ENCODE assay signal across 8 mouse cellular contexts in genomic region chr2:32966689-32967631, GRCm38 (mm10). TPM values are rescaled to one million over a fixed set of nuclear protein-coding genes. Genes with fewer than 3 reads are reported as not detected.
DNase-seq lines count a peak whose midpoint lies in the region; ATAC-seq and TF ChIP-seq lines count a peak whose summit lies in the region.

No protein-coding gene starts in this region.

- peaks cover 26% of the 10 kb centered on the region for H3K36me3 ChIP-seq in embryonic facial prominence, embryonic 13.5 days
- no peaks in the 10 kb centered on the region for H3K36me3 ChIP-seq in kidney, adult 2 months (ENCODE audit: control insufficient read depth, insufficient read depth, low read length)
- H3K36me3 ChIP-seq in limb, embryonic 14.5 days (ENCODE audit: control insufficient read depth, insufficient read depth, low read length), result peaks cover 28% of the 10 kb centered on the region
- peaks cover 12% of the 10 kb centered on the region; the same call in 1 of the 2 replicates for H3K36me3 ChIP-seq in midbrain, embryonic 16.5 days (ENCODE audit: control insufficient read depth, insufficient read depth, low read length)
- H3K36me3 ChIP-seq in spleen, adult 2 months (ENCODE audit: control insufficient read depth, insufficient read depth, low read length), result peaks cover 16% of the 10 kb centered on the region

- H3K9me3 ChIP-seq in embryonic facial prominence, embryonic 13.5 days, result no peaks in the 10 kb centered on the region
- H3K9me3 ChIP-seq in limb, embryonic 14.5 days (ENCODE audit: control insufficient read depth, low read length), result no peaks in the 10 kb centered on the region
- no peaks in the 10 kb centered on the region for H3K9me3 ChIP-seq in midbrain, embryonic 16.5 days (replicated peaks; ENCODE audit: control insufficient read depth, low read length, poor library complexity, severe bottlenecking)

- peak overlapping the region; percentile 85 for H3K9ac ChIP-seq in embryonic facial prominence, embryonic 13.5 days
- H3K9ac ChIP-seq in limb, embryonic 14.5 days (ENCODE audit: low read depth, low read length, severe bottlenecking), result peak overlapping the region; percentile 78
- H3K9ac ChIP-seq in midbrain, embryonic 16.5 days (ENCODE audit: low read depth, low read length), result peak overlapping the region; percentile 79

- peak; percentile 95 for TF ChIP-seq POLR2A in kidney, adult 2 months (IDR thresholded peaks at IDR 0.05; ENCODE audit: low read depth, low read length)
- TF ChIP-seq POLR2A in limb, embryonic 14.5 days (IDR thresholded peaks at IDR 0.05; ENCODE audit: borderline replicate concordance, extremely low read depth, insufficient read depth, insufficient read length), result peak; percentile 52; the same call in 1 of the 2 replicates
- peak; percentile 73; the same call in 1 of the 2 replicates for TF ChIP-seq POLR2A in spleen, adult 2 months (IDR thresholded peaks at IDR 0.05; ENCODE audit: low read depth, low read length)

- H3K27ac ChIP-seq in embryonic facial prominence, embryonic 13.5 days, result peak overlapping the region; percentile 96
- H3K27ac ChIP-seq in kidney, adult 2 months (ENCODE audit: insufficient read depth, low read depth, low read length), result peak overlapping the region; percentile 97
- H3K27ac ChIP-seq in limb, embryonic 14.5 days (replicated peaks; ENCODE audit: low read depth, low read length), result peak overlapping the region; percentile 96
- H3K27ac ChIP-seq in midbrain, embryonic 16.5 days (ENCODE audit: low read length), result peak overlapping the region; percentile 94
- H3K27ac ChIP-seq in spleen, adult 2 months (ENCODE audit: insufficient read depth, low read length), result peak overlapping the region; percentile 90

- H3K4me1 ChIP-seq in embryonic facial prominence, embryonic 13.5 days, result peaks cover 48% of the 10 kb centered on the region
- peaks cover 14% of the 10 kb centered on the region; the same call in 1 of the 2 replicates for H3K4me1 ChIP-seq in kidney, adult 2 months (ENCODE audit: control insufficient read depth, insufficient read depth, low read length)
- peaks cover 29% of the 10 kb centered on the region for H3K4me1 ChIP-seq in limb, embryonic 14.5 days (ENCODE audit: control insufficient read depth, insufficient read depth, low read length)
- H3K4me1 ChIP-seq in midbrain, embryonic 16.5 days (ENCODE audit: control insufficient read depth, insufficient read depth, low read length), result peaks cover 27% of the 10 kb centered on the region
- H3K4me1 ChIP-seq in spleen, adult 2 months (ENCODE audit: control insufficient read depth, insufficient read depth, insufficient read length), result peaks cover 8% of the 10 kb centered on the region; the same call in 1 of the 2 replicates

- peak overlapping the region; percentile 90 for H3K4me2 ChIP-seq in embryonic facial prominence, embryonic 13.5 days
- H3K4me2 ChIP-seq in limb, embryonic 14.5 days (replicated peaks; ENCODE audit: low read depth, low read length, severe bottlenecking), result peak overlapping the region; percentile 90
- H3K4me2 ChIP-seq in midbrain, embryonic 16.5 days (ENCODE audit: low read length), result peak overlapping the region; percentile 86

- no peaks in the 10 kb centered on the region for H3K27me3 ChIP-seq in embryonic facial prominence, embryonic 13.5 days
- H3K27me3 ChIP-seq in kidney, adult 2 months (replicated peaks; ENCODE audit: control insufficient read depth, insufficient read depth, low read length), result no peaks in the 10 kb centered on the region
- H3K27me3 ChIP-seq in limb, embryonic 14.5 days (ENCODE audit: control insufficient read depth, insufficient read depth, low read length), result no peaks in the 10 kb centered on the region
- no peaks in the 10 kb centered on the region for H3K27me3 ChIP-seq in midbrain, embryonic 16.5 days (ENCODE audit: control insufficient read depth, insufficient read depth, low read depth, low read length)
- no peaks in the 10 kb centered on the region for H3K27me3 ChIP-seq in spleen, adult 2 months (ENCODE audit: control insufficient read depth, insufficient read depth, low read length)

- peak overlapping the region; percentile 64 for H3K4me3 ChIP-seq in embryonic facial prominence, embryonic 13.5 days
- H3K4me3 ChIP-seq in kidney, adult 2 months (ENCODE audit: insufficient read depth, low read depth, low read length), result peak overlapping the region; percentile 80
- peak overlapping the region; percentile 68 for H3K4me3 ChIP-seq in limb, embryonic 14.5 days (replicated peaks; ENCODE audit: low read length)
- H3K4me3 ChIP-seq in midbrain, embryonic 16.5 days (ENCODE audit: low read depth, low read length), result peak overlapping the region; percentile 63
- peak overlapping the region; percentile 66 for H3K4me3 ChIP-seq in spleen, adult 2 months (ENCODE audit: extremely low read depth, insufficient read depth, insufficient read length)

- ATAC-seq in embryonic facial prominence, embryonic 13.5 days (ENCODE audit: insufficient number of reproducible peaks, insufficient read depth, low FRiP score, low TSS enrichment, low read depth), result peak; percentile 81
- ATAC-seq in limb, embryonic 14.5 days (ENCODE audit: low FRiP score, low read depth), result peak; percentile 86
- ATAC-seq in midbrain, embryonic 16.5 days, result peak; percentile 92

- WGBS in embryonic facial prominence, embryonic 13.5 days, result 1% methylated on average over 55 of the region's 55 CpGs
- WGBS in kidney, adult 2 months, result under 1% methylated on average over 55 of the region's 55 CpGs
- WGBS in limb, embryonic 14.5 days, result 1% methylated on average over 55 of the region's 55 CpGs
- WGBS in midbrain, embryonic 16.5 days, result under 1% methylated on average over 55 of the region's 55 CpGs
- WGBS in spleen, adult 2 months, result under 1% methylated on average over 55 of the region's 55 CpGs

- DNase-seq in 3T3-L1 (ENCODE audit: low read depth, low spot score), result peak; percentile 94
- peak; percentile 91 for DNase-seq in adrenal gland, postnatal 36 days
- DNase-seq in heart, adult 18-20 months, result peak; percentile 91 to 93
- peak; percentile 93 for DNase-seq in kidney, adult 2 months
- DNase-seq in limb, embryonic 14.5 days (ENCODE audit: low spot score), result peak; percentile 83
- DNase-seq in spleen, adult 2 months (ENCODE audit: low read depth in 1 of 2, low spot score in 2 of 2), result peak; percentile 82

- TF ChIP-seq CTCF in kidney, adult 2 months (conservative IDR thresholded peaks at IDR 0.05; ENCODE audit: insufficient read depth, insufficient read length, low read depth, low read length), result peak; percentile 59
- peak; percentile 63; the same call in 1 of the 2 replicates for TF ChIP-seq CTCF in spleen, adult 2 months (IDR thresholded peaks at IDR 0.05; ENCODE audit: extremely low read depth, insufficient read depth, insufficient read length, insufficient replicate concordance)

RNA-seq across cellular contexts. Expression of gene Lrsam1, which starts 5.5 kb away (rescaled TPM):
- 10 to 100 TPM; 18.4 to 27.1 TPM for total RNA-seq in adrenal gland, postnatal 36 days (2021)
- polyA plus RNA-seq in embryonic facial prominence, embryonic 13.5 days (2015; fragmentation: Nextera tagmentation; extraction: Ambion mirVana), result 13.4 and 13.6 TPM in 2 replicates
- 10 to 100 TPM; 15.1 to 15.9 TPM for total RNA-seq in heart, adult 18-20 months (2021)
- 12.0 and 15.5 TPM in 2 replicates for polyA plus RNA-seq in kidney, adult 2 months (2012; rRNA removed)
- 18.0 and 20.3 TPM in 2 replicates for polyA plus RNA-seq in limb, embryonic 14.5 days (2012; rRNA removed)
- polyA plus RNA-seq in limb, embryonic 14.5 days (2014; fragmentation: Nextera tagmentation; extraction: Ambion mirVana), result 9.4 and 11.5 TPM in 2 replicates
- 24.7 and 29.0 TPM in 2 replicates for polyA plus RNA-seq in midbrain, embryonic 16.5 days (2015; fragmentation: Nextera tagmentation; extraction: Ambion mirVana)
- 8.3 and 13.0 TPM in 2 replicates for polyA plus RNA-seq in spleen, adult 2 months (2012; rRNA removed)

RNA-seq across cellular contexts. Expression of gene Rpl12, which starts 5.6 kb away (rescaled TPM):
- total RNA-seq in adrenal gland, postnatal 36 days (2021), result 100 to 1,000 TPM; 165 to 189 TPM
- polyA plus RNA-seq in embryonic facial prominence, embryonic 13.5 days (2015; fragmentation: Nextera tagmentation; extraction: Ambion mirVana), result 185 and 205 TPM in 2 replicates
- 10 to 100 TPM; 66.0 to 72.2 TPM for total RNA-seq in heart, adult 18-20 months (2021)
- 166 and 270 TPM in 2 replicates for polyA plus RNA-seq in kidney, adult 2 months (2012; rRNA removed)
- 1,366 and 1,484 TPM in 2 replicates for polyA plus RNA-seq in limb, embryonic 14.5 days (2012; rRNA removed)
- polyA plus RNA-seq in limb, embryonic 14.5 days (2014; fragmentation: Nextera tagmentation; extraction: Ambion mirVana), result 237 and 247 TPM in 2 replicates
- 76.2 and 81.9 TPM in 2 replicates for polyA plus RNA-seq in midbrain, embryonic 16.5 days (2015; fragmentation: Nextera tagmentation; extraction: Ambion mirVana)
- 535 and 627 TPM in 2 replicates for polyA plus RNA-seq in spleen, adult 2 months (2012; rRNA removed)

RNA-seq across cellular contexts. Expression of gene Slc2a8, which starts 14.9 kb away (rescaled TPM):
- 10 to 100 TPM; 18.8 to 19.4 TPM for total RNA-seq in adrenal gland, postnatal 36 days (2021)
- 24.6 and 25.8 TPM in 2 replicates for polyA plus RNA-seq in embryonic facial prominence, embryonic 13.5 days (2015; fragmentation: Nextera tagmentation; extraction: Ambion mirVana)
- total RNA-seq in heart, adult 18-20 months (2021), result 10 to 100 TPM; 15.0 to 17.3 TPM
- polyA plus RNA-seq in kidney, adult 2 months (2012; rRNA removed), result 51.1 and 51.9 TPM in 2 replicates
- 26.0 and 40.6 TPM in 2 replicates for polyA plus RNA-seq in limb, embryonic 14.5 days (2012; rRNA removed)
- polyA plus RNA-seq in limb, embryonic 14.5 days (2014; fragmentation: Nextera tagmentation; extraction: Ambion mirVana), result 16.8 and 20.4 TPM in 2 replicates
- 20.7 and 21.7 TPM in 2 replicates for polyA plus RNA-seq in midbrain, embryonic 16.5 days (2015; fragmentation: Nextera tagmentation; extraction: Ambion mirVana)
- polyA plus RNA-seq in spleen, adult 2 months (2012; rRNA removed), result 24.7 and 28.0 TPM in 2 replicates

Comparison
In these comparisons a context has a peak if more than half of its experiments do, and no peak if none do; other contexts are left out.
1. Peak in every context shown above with its lines: DNase-seq, ATAC-seq, H3K4me3 ChIP-seq and H3K27ac ChIP-seq.